Mouse (Mus musculus) liver, postnatal 0 days (tissue): ENCODE measurements around the gene Sema3a.

Source experiments
- CTCF ChIP-seq: sonication (generic); IDR thresholded peaks from 2 replicates; pipeline ENCODE4 v1.5.1; 2016; ENCODE audit warnings: antibody characterized with exemption, low read depth
- EP300 ChIP-seq: IDR thresholded peaks from 2 replicates; pipeline ENCODE4 v1.6.1; 2016; ENCODE audit warnings: antibody characterized with exemption, low read depth, mild to moderate bottlenecking

DNA sequence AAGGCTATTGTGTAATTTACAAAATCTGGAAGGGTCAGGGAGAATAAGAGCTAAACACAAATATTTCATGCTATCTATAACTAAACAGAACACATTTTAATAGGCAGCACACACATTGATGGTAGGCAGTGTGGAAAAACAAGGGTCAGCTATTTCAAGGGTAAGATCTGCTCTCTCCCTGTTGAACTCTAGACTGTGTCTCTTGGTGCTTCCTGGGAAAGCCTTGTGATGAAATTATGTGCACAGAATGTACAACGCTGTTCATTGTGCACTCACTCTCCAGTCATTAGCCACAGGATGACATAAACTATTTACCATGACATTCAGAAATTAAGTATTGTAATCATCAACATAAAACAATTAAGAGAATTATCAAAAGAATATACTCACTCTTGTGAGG lies 486.4 kb downstream of the Sema3a start:
- no peak for TF ChIP-seq EP300
- TF ChIP-seq CTCF = no peak
